Mouse (Mus musculus) retina, postnatal 1 day (tissue): ENCODE measurements around the gene Zfp143.
"Not testable (repeated sequence)": the region's sequence is repeated elsewhere in the genome, so short reads cannot be mapped to it uniquely, and the experiment has no call there.

ENCODE experiments used
- DNase-seq: peaks from one replicate; pipeline ENCODE4 v3.0.0-alpha.2; 2012

The Zfp143 gene

DNA sequence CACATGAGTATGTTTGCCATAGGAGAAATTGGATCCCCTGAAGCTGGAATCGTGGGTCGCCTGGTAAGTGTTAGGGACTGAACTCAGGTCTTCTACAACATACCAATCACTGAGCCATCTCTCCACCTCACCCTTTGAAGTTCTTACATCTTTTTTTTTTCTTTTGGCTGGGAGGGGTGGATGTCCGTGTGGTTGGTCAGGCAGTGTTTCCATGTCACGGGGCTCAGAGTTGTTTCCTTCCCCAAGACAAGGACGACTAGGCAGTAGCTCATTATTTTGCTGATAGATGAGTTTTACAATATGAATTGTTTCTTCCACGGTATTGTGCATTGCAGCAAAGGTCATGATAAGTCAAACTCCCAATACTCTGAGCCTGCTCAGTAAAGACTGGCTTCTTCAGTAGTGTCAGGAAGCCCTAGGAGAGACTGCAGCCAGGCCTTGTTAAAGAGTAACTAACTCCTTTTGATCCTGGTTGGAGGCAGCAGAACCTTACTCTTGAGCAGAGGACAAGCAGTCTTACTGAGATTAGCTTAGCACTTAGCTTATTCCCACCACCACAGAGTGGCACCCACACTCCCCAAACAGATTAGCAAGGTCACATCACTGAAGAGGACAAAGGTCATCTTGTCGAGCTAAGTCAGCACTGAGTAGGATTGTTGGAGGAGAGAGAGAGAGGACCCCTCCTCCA, 36.2 kb downstream of the Zfp143 start:
- DNase-seq, result no peak

DNA sequence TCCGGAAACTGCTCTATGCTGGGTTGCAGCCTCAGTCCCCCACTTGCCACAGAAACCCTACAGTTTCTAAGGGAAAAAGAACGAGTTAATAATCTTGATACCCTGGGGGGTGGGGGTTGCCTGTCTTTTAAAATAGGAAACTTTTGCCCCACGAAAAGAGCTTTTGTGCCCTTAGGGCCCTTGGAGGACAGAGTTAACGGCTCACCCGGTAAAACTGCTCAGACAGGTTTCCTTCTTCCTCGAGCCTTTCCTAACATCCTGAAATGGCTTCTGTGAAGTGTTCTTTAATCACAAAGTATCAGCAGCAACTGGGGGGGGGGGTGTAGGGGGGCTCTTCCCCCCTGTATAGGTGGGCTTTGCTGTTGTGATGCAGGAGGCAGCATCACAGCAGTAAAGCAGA, 39.8 kb downstream of the Zfp143 start:
- no peak for DNase-seq

DNA sequence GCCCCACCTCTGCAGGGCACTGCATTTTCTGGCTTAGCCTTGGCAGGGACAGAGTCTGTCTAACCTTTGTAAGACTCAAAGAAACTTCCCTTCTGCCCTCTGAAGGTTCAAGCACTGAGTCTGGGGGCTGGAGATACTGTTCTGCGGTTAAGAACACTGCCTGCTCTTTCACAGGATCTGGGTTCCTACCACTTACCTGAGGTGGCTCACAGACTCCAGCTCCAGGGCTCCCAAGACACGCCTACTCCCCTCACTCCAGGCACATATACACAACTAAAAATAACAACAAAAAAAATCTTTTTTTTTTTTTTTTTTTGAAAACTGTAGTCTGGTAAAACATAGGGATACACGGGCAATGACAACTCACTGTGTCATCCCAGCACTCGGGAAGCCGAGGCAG, 40.2 kb downstream of the Zfp143 start:
- no peak for DNase-seq

DNA sequence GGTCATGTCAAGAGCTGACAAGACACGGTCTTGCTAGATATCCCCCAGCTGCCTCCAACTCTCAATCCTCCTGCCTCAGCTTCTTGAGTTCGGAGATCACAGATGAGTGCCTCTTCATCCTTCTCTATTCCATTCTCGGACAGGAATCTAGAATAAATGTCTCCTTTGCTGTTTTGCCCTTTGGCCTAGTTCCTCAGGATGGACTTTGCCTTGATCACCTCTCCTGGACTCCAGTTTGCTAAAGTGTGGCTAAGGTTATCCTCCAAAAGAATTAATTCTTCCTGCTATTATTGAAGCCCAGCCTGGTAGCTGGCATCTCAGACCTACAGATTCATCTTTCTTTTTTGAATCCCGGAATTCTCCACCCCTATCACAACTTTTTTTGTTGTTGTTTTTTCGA, 44.0 kb downstream of the Zfp143 start:
- DNase-seq, result no peak

DNA sequence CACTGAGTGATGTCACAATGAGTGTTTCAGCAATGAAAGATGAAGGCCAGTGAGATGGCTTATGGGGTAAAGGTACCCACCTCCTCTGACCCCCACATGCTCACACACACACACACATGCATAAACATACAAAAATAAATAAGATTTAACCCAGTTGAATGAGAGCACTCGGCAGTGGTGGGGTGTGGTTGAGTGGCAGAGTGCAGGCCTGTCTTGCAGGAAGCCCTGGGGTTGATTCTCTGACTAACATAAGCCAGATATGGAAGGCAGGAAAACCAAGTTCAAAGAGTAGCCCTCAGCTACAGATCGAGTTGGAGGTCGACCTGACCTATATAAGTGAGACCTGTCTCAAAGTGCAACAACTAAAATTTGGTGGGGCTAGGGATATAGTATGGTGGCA, 45.6 kb downstream of the Zfp143 start:
- DNase-seq, result no peak

DNA sequence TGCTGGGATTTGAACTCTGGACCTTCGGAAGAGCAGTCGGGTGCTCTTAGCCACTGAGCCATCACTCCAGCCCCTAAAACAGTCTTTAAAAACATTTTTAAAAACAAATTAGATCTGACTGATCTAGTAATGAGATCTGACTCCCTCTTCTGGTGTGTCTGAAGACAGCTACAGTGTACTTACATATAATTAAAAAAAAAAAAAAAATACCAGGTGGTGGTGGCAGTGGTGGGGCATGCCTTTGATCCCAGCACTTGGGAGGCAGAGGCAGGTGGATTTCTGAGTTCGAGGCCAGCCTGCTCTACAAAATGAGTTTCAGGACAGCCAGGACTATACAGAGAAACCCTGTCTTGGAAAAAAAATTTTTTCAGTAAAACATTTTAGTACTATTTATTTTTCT, 47.5 kb downstream of the Zfp143 start:
- DNase-seq, result not testable (repeated sequence)

DNA sequence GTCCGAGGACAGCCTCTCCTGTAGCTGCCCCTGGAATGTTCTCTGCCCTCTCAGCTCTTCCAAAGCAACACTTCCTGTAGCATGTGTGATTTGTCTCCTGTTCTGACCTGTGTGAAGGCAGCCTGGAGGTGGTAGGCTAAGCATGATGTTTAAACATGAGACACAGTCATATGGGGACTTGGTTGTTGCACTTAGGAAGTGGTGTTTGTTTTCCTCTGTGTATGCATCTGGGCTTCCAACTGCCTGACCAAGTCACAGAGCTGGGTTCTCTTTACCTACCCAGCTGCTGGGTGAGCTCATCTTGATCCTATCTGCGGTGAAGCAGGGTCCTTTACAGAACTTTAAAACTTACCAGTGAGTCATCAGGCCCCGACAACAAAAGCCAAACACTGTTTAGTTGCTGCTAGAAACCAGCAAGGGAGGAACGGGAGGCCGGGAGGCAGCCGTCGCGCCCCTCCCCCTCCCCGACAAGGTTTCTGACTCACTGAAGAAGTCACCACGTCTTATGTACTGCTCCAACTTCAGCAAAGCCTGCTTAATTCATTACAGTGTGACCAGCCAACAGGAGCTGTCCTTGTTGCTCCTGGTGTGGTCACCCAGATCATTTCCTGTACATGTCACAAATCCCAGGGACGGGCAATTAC, 48.1 kb downstream of the Zfp143 start:
- peak; percentile 41 for DNase-seq

DNA sequence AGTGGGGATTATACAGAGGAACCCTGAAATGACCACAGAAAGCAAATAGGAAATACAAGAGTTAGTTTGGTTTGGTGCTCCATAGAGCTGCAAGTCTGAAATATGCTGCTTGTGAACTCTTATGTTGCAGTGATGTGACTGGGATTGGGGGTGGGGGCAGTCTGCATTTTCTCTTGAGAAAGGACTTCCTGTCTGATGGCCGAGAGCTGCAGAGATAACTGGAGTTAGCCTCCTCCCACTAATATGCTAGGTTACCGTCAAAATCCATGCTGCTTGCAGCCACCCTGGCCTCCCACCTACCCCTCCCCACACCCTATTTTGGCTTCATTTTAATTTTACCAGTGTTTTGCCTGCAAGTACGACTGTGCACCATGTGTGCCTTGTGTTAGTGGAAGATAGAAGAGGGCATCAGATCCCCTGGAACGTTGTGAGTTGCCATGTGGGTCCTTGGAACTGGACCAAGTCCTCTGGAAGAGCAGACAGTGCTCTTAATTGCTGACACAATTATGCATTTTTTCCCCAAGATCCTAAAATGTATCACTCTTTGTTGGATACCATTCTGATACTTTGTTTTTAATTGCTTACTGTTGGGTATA, 49.1 kb downstream of the Zfp143 start:
- DNase-seq, result no peak

DNA sequence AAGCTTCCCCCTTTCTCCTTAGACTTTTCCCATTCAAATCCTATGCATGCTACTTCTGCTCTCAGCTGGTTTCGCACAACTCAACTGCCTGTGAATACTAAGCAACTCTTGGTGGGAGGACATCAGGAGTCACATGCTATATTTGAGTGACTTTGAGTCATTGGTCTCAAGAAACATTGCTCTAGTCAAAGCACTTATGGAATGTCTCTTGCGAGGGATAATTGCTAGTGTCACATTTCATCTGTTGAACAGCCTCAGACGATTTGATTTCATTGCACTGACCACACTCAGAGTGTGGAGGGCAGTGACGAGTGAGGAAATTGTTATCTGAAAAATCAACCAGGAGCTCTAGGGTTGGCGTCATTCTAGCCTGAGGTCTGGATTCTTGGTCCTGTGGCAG, 53.7 kb downstream of the Zfp143 start:
- DNase-seq, result no peak

DNA sequence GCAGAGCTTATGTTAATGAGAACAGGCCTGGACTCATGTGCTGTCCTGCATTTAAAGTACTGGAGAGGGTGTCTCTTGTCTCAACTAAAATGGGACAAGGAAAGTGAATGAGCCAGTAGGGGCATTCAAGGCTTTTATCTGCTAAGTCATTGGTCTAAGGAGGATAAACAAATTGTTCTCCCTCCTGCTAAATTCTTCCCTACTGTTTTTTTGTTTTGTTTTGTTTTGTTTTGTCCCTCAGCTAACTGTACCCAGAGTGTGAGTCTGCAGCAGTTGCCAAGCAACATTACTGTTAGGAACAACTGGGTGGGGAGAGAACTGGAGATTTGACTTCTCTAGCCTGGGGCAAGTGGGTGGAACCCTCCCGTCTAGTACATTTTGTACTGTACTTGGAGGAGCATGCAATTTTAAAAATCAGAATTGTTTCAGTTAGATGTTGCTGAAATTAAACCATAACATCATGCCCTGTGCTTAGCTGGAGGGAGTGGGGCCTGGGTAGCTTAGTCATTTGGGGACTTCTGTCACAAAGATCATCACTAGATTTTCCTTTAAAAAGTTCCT, 55.8 kb downstream of the Zfp143 start:
- DNase-seq, result no peak

DNA sequence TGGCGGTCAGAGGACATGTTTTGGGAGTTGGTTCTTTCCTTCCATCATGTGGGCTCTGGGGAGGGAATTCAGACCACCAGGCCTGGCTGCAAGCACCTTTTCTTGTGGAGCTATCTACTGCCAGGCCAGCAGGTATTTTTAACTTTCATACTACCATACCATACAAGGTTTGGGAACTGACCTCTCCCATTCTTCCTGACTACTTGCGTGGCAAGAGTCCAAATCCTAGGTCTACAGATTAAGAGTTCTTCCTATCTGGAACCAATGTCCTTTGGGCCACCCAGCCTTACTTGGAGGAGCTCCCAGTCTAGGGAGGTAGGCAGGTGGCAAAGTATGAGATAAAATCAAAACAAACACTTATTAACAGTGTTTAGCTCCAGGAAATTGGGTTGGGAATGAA, 57.4 kb downstream of the Zfp143 start:
- no peak for DNase-seq

DNA sequence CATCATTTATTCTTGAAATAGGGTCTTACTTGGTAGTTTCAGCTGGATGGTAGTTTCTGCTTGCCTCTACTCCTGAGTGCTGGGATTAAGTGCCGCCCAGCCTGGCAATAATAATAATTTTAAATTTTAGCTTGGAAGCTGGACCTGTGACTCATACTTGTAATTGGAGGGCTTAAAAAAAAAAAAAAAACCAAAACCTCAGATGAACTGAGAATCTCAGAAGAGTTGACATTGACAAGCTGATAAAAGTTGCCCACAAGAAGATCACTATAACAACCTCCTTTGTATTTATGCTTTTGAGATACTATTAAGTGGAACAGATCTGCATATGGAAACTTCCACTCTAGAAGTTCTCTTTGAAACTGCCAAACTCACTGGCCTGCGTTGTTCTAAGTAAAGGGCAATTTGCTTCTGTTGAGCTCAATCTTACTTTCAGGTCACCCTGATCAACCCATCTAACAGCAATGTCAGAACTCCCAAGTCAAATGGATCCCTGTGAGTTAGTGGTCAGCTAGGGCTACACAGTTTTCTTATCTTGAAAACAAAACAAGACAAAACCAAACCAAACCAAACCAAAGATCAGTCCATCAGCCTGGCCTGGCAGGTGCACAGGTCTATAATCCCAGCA, 59.3 kb downstream of the Zfp143 start:
- no peak for DNase-seq

DNA sequence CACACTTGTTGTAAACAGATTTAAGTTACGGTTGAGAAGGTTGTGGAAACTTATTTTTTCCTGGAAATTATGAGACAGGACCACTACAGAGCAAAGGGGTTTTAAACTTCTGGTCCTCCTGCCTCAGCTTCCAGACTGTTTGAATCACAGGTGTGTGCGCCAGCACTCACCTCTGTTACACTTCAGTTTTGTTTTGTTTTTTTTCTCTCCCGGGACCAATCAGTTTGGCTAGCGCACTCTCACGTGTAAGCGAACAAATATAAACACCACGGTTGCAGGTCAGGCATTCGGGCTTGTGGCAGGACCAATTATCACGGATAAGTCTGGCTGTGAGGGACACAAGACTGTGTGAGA, 60.1 kb downstream of the Zfp143 start:
- DNase-seq, result no peak

DNA sequence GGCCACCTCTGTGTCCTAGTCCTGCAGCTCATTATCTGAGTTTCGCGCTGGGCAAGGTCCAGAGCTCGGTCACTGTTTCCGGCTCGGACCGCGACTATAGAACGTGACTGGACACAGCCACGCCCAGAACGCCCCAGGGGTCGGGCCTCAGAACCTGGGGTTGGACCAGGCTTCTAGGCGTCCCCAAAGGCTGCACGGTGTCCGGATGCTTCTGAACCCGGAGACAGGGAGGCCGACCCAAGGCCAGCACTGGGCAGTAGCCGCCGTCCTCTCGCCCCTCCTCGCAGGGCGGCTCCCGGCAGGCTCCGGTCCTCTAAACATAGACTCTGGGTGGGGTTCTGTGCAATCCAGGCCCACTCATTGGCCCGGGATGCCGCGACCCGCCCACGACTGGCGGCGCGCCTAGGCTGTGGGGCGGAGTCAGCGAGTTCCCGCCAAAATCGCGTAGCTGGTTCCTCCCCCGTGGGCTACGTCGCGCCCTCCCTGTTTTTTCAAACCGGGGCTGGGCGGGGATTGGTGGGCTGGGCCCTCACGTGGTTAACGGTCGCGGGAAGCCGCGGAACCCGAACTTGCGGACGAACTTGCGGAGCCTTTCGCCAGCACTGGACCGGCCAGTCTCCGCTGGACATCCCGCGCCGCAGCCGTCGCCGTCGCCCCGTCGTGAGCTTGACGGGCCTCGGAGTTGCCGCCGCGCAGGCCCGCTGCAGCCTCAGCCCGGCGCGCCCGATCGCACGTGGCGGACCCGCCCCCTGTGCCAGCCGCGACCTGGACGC, 60.7 kb downstream of the Zfp143 start, which contains the start of gene Wee1:
Gene Wee1 (plus strand): TSS at position 531 of the 773 bp plus-strand sequence.
- DNase-seq, result peak; percentile 99

DNA sequence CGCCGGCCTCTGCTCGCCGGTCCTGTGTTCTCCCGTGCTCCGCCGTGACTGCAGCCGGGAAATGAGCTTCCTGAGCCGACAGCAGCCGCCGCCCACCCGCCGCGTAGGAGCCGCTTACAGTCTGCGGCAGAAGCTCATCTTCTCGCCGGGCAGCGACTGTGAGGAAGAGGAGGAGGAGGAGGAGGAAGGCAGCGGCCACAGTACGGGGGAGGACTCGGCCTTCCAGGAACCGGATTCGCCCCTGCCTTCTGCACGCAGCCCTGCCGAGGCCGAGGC, 61.2 kb downstream of the Zfp143 start:
- DNase-seq, result no peak

DNA sequence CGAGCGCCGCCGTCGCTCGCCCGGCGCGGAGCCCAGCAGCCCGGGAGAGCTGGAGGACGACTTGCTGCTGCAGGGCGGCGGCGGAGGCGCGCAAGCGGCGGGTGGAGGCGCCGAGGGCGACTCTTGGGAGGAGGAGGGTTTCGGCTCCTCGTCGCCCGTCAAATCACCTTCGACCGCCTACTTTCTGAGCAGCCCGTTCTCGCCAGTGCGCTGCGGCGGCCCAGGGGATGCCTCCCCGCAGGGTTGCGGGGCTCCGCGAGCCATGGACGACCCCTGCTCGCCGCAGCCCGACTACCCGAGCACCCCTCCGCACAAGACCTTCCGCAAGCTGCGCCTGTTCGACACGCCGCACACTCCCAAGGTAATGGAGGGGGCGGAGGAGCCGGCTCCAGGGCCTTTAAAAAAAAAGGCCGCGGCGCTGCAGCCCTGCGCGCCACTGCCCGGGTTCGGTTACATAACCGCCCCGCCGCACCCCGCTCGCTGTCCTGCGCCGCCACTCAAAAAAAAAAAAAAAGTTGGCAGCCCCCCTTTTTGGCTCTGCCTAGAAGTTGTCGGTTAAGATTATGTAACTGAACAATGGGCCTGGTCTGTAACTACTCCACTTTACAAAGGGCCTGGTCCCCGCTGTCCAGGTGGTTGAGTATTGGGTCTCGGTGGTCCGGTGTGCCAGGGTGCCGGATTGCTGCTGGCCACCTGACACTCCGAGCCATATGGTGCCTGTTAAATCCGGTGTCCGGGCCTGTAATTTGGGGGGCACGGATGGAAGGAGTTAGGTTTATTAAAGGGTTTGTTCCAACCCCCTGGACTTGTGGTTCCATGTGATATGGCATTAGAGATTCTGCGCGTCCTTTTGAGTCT, 61.8 kb downstream of the Zfp143 start:
- DNase-seq, result peak; percentile 64

DNA sequence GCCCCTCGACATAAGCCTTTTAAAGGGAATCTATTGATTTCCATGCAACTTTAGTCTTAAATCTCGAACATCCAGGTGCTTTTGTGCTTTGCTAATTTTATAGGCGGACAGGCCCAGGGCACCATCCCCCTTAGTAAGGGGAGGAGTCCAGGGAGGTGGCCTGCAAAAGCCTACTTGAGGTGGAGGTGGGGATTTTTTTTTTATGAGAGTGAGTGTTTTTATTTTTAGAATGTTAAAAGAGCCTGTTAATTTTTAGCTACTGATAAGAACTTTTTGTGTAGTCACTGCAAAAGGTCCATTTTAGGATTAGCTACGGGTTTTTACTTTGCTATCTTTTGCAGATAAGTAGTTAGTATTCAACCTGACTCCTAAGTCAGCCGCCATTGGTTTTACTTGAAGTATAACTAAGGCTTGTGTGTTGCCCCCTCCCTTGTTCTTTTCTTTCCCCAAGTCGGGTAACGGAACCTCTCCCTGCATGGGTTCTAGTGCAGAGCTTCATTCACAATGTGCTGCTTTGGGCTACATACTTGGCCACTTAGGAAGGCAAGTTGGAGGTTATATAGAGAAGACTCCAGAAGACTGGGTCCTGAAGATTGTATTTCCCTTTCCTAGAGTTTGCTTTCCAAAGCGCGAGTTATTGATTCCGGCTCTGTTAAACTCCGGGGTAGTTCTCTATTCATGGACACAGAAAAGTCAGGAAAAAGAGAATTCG, 63.0 kb downstream of the Zfp143 start:
- DNase-seq, result no peak

DNA sequence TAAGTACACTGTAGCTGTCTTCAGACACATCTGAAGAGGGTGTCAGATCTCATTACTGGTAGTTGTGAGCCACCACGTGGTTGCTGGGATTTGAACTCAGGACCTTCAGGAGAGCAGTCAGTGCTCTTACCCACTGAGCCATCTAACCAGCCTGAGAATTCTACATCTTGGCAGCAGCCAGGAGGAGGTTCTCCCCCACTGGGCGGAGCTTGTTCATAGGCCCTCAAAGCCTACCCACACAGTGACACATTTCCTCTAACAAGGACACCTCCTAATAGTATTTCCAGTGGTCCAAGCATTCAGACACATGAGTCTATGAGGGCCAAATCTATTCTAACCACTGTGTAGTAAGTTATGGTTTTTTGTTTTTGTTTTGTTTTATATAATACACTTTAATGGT, 67.5 kb downstream of the Zfp143 start:
- DNase-seq, result no peak

DNA sequence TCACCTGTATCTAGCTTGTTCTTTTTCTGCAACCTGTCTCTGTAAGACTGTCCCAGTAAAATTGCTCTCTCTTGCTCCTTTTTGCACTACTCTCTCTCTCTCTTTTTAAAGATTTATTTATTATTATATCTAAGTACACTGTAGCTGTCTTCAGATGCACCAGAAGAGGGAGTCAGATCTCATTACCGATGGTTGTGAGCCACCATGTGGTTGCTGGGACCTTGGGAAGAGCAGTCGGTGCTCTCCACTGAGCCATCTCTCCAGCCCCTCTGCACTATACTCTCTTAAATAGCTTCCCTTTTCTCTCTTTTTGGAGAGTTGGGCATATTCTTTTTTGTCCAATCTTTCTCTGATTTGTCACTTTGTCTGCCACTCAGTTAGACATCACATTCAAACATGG, 71.3 kb downstream of the Zfp143 start:
- DNase-seq, result not testable (repeated sequence)

DNA sequence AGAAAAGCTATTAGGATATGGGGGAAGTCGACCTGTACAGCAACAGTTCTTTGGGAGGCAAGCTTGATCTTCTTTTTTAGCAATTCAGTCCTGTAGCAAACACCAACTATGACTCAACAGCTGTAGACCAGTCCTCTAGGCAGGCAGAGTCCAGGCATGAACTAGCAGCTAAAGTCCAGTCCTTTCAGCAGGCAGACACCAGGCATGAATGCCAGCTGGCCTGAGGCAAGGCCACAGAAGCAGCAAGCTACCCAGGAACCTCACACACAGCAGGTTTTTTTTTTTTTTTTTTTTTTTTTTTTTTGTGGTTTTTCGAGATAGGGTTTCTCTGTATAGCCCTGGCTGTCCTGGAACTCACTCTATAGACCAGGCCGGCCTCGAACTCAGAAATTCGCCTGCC, 73.0 kb downstream of the Zfp143 start:
- no peak for DNase-seq

DNA sequence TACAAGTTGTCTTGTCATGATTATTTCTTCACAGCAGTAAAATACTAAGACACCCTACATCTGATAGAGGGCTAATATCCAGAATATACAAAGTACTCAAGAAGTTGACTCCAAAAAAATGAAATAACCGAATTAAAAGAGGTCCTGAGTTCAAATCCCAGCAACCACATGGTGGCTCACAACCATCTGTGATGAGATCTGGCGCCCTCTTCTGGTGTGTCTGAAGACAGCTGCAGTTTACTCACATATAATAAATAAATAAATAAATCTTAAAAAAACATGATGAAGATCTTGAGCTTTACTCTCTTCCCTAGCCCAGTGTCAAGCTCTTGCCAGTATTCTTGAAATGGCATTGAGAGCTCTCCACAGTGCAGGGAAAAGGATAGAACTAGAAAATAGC, 77.5 kb downstream of the Zfp143 start:
- DNase-seq, result no peak

DNA sequence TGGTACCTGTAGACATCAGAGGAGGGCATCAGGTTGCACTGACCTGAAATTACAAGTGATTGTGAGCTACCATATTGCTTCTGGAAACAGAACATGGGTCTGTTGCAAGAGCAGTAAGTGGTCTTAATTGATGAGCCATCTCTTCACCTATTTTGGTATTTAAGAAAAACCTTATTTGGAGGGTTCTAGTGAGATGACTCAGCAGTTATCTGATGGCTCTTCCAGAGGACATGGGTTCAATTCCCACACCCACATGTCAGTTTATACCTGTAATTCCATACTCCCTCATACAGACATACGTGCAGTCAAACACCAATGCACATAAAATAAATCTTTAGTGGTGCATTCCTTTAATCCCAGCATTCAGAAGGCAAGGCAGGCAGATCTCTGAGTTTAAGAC, 82.8 kb downstream of the Zfp143 start:
- no peak for DNase-seq
